Mouse (Mus musculus) intestine, postnatal 0 days (tissue): ENCODE data around the gene Eno3. TPM values are rescaled to one million over a fixed set of nuclear protein-coding genes. Genes with fewer than 3 reads are reported as not detected.

Source experiments
- ATAC-seq: fragments of 200-750 bp; cut with Nextera tagmentation; 2 replicates; pipeline ENCODE4 v1.8.0; 2017; ENCODE audit warnings: mild to moderate bottlenecking, moderate TSS enrichment, moderate library complexity
- H3K27ac ChIP-seq: fragments of 300-500 bp; sonication (generic); 2 replicates; pipeline ENCODE4 v1.5.1; 2014; ENCODE audit warnings: mild to moderate bottlenecking, low read depth, low read length, moderate library complexity
- H3K27me3 ChIP-seq: fragments of 300-500 bp; sonication (generic); replicated peaks from 2 replicates; pipeline ENCODE4 v1.6.1; 2014; ENCODE audit warnings: low read length, mixed read lengths; ENCODE audit not compliant: control insufficient read depth, insufficient read depth
- H3K36me3 ChIP-seq: fragments of 300-500 bp; sonication (generic); 2 replicates; pipeline ENCODE4 v1.6.1; 2014; ENCODE audit warnings: mild to moderate bottlenecking, moderate library complexity; ENCODE audit not compliant: control insufficient read depth, insufficient read depth
- H3K4me1 ChIP-seq: fragments of 300-500 bp; sonication (generic); replicated peaks from 2 replicates; pipeline ENCODE4 v1.6.1; 2014; ENCODE audit warnings: antibody characterized with exemption, low read length, mixed read lengths; ENCODE audit not compliant: control insufficient read depth, insufficient read depth
- H3K4me2 ChIP-seq: fragments of 300-500 bp; sonication (generic); replicated peaks from 2 replicates; pipeline ENCODE4 v1.6.1; 2014; ENCODE audit warnings: low read depth, mild to moderate bottlenecking, moderate library complexity
- H3K4me3 ChIP-seq: fragments of 300-500 bp; sonication (generic); 2 replicates; pipeline ENCODE4 v1.5.1; 2014; ENCODE audit warnings: low read depth, low read length
- H3K9ac ChIP-seq: fragments of 300-500 bp; sonication (generic); 2 replicates; pipeline ENCODE4 v1.6.1; 2014; ENCODE audit warnings: mild to moderate bottlenecking, low read depth, low read length
- H3K9me3 ChIP-seq: fragments of 300-500 bp; sonication (generic); 2 replicates; pipeline ENCODE4 v1.6.1; 2016; ENCODE audit warnings: mixed run types; ENCODE audit not compliant: control insufficient read depth
- CTCF ChIP-seq: sonication (generic); IDR thresholded peaks from 2 replicates; pipeline ENCODE4 v1.5.1; 2016; ENCODE audit warnings: low read depth, mild to moderate bottlenecking, control low read depth, antibody characterized with exemption, moderate library complexity
- WGBS: fragments of 180-500 bp; shearing (Covaris S2); extraction: QIAGEN DNeasy Blood & Tissue Kit; methylation state at CpG from one replicate; pipeline ENCODE4 v1.1.7; 2014; 5-methylcytosine and 5-hydroxymethylcytosine counted together
- polyA plus RNA-seq: library from polyadenylated mRNA; unstranded; fragments of >200 nt; fragmentation: Nextera tagmentation; extraction: Ambion mirVana; gene quantifications from 2 replicates; pipeline ENCODE4 v1.2.1, GENCODE M21; 2015

Gene Eno3
- polyA plus RNA-seq, 1 experiment from 2014 or later, result 5.9 TPM

GRCm38 (mm10) chr11:70639976-70640375 is 17.0 kb upstream of the Eno3 start:
- no peak overlapping the region for H3K27ac ChIP-seq
- no peaks in the 10 kb centered on the region for H3K4me1 ChIP-seq
- H3K4me2 ChIP-seq, result no peak overlapping the region
- WGBS, result 76% methylated on average over 8 of the region's 8 CpGs
- H3K27me3 ChIP-seq, result no peaks in the 10 kb centered on the region
- no peak overlapping the region for H3K9ac ChIP-seq
- no peak for ATAC-seq
- no peaks in the 10 kb centered on the region for H3K9me3 ChIP-seq
- H3K36me3 ChIP-seq, result peaks cover 13% of the 10 kb centered on the region
- H3K4me3 ChIP-seq, result no peak overlapping the region
- no peak for TF ChIP-seq CTCF

DNA sequence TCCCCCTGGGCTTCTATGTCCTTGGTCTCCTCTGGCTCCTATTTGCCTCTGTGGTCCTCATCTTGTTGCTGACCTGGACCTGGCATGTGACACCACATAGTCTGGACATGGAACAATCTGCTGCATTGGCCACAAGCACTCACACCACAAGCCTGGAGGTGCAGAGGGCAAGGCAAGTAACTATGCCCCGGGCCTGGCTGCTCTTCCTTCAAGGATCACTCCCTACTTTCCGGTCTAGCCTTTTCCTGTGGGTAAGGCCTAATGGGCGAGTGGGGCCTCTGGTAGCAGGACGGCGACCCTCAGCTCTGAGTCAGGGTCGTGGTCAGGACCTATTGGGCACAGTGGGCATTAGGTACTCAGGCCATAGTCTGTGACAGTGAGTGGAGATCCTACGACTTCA is 15.8 kb upstream of the Eno3 start:
- Histone ChIP-seq H3K36me3 (peaks cover 15% of the 10 kb centered on the region), H3K9me3 (no peaks in the 10 kb centered on the region), H3K4me1 (peaks cover 3% of the 10 kb centered on the region; the same call in 1 of the 2 replicates), H3K27me3 (no peaks in the 10 kb centered on the region), H3K4me3 (no peak overlapping the region), H3K9ac (no peak overlapping the region), H3K4me2 (no peak overlapping the region), H3K27ac (no peak overlapping the region)
- no peak for ATAC-seq
- WGBS, result 83% methylated on average over 7 of the region's 7 CpGs
- TF ChIP-seq CTCF, result no peak

DNA sequence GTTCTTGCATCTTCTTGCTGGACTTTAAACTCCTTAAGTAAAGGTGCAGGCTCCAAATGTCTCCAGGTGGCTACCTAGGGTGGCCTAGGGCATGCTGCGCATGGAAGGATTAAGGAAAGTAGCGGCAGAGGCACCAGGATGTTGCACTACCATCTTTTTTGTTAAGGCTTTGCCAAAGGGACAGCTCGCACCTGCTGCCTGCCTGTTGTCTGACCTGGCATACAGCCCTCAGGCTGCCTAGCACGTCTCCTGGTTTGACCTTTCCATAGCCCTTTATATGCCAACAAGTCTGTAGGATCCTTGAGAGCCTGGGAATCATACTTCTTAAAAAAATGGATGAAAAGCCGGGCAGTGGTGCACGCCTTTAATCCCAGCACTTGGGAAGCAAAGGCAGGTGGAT is 14.0 kb upstream of the Eno3 start:
- Histone ChIP-seq H3K9ac (no peak overlapping the region), H3K9me3 (no peaks in the 10 kb centered on the region), H3K36me3 (peaks cover 15% of the 10 kb centered on the region), H3K4me2 (no peak overlapping the region), H3K27me3 (no peaks in the 10 kb centered on the region), H3K4me1 (peaks cover 3% of the 10 kb centered on the region; the same call in 1 of the 2 replicates), H3K27ac (no peak overlapping the region), H3K4me3 (no peak overlapping the region)
- WGBS, result 93% methylated on average over 6 of the region's 6 CpGs
- no peak for TF ChIP-seq CTCF
- no peak for ATAC-seq

DNA sequence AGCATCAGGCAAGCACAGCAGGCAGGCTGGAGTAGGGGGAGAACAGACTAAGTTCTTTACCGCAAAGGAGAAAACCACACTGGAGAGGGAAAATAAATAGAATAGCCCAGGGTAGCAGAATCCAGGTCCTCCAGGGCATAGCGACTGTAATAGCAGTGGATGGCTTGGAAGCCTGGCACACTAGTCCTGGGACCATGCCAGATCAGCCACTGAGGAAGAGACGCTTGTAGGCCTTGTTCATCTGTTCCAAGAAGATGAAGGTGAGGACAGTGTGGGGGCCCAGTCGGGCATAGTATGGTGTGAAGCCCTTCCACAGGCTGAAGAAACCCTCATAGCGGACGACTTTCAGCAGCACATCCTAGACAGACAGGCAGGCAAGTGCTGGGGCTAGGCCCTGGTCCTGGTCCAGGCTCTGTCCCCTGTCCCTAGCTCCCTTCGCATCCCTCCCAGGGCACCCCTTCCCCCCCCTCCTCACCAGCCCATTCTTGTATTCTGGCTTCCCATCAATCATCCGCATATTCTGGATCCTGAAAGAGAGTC is 12.4 kb upstream of the Eno3 start:
- H3K4me3 ChIP-seq, result no peak overlapping the region
- 0 out of 2 replicates have a peak overlapping the region, but pooled peaks have one; percentile 11 for H3K9ac ChIP-seq
- ATAC-seq, result no peak
- H3K9me3 ChIP-seq, result no peaks in the 10 kb centered on the region
- no peak overlapping the region for H3K4me2 ChIP-seq
- H3K27me3 ChIP-seq, result no peaks in the 10 kb centered on the region
- H3K36me3 ChIP-seq, result peaks cover 15% of the 10 kb centered on the region
- no peak overlapping the region; the same call in 1 of the 2 replicates for H3K27ac ChIP-seq
- WGBS, result 95% methylated on average over 8 of the region's 8 CpGs
- no peak for TF ChIP-seq CTCF
- H3K4me1 ChIP-seq, result peaks cover 3% of the 10 kb centered on the region; the same call in 1 of the 2 replicates

DNA sequence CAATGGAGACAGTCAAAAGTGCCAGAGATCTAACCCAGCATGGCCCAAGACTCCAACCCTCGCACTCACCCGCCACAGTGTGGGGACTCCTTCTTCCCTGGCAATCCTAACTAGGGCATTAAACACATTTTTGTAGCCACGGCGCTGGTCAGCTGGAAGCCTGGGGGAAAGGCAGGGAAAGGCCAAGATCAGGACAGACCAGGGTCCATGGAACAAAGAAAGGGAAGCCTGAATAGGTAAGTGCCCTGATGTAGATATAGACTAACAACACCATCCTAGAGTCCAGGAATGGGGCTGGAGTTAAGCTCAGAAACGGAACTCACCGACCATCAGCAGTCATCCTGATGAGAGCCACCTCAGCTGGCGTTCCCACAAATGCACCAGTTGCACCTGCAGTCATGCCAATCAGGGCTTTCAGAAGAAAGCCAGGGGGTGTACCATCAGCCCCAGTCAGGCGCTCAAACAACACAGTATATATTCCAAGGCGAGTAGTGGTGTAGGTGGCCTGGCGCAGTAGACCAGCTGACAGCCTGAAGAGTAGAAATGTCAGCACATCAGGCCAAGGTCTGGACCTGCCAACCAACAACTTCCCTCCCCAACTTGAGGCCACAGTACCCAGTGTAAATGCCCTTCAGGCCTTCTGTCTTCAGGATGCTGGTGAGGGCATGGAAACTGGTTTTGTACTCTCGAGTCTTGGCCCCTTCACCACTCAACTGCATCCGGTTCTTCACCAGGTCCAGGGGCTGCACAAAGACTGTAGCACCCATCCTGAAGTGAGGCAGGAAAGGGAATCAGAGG is 11.3 kb upstream of the Eno3 start:
- 85% methylated on average over 12 of the region's 12 CpGs for WGBS
- no peak for TF ChIP-seq CTCF

GRCm38 (mm10) chr11:70646259-70646555 is 10.8 kb upstream of the Eno3 start:
- Histone ChIP-seq H3K9me3 (no peaks in the 10 kb centered on the region), H3K27me3 (no peaks in the 10 kb centered on the region), H3K4me1 (peaks cover 8% of the 10 kb centered on the region; the same call in 1 of the 2 replicates), H3K27ac (peak overlapping the region; percentile 98), H3K4me3 (peak overlapping the region; percentile 77), H3K4me2 (peak overlapping the region; percentile 91), H3K36me3 (peaks cover 28% of the 10 kb centered on the region), H3K9ac (peak overlapping the region; percentile 78)
- WGBS, result 8% methylated on average over 3 of the region's 3 CpGs
- peak; percentile 3; the same call in 1 of the 2 replicates for ATAC-seq
- no peak for TF ChIP-seq CTCF

More for the DNA sequence above, 11.3 kb upstream of the Eno3 start:
- H3K36me3 ChIP-seq, result peaks cover 23% of the 10 kb centered on the region
- H3K27me3 ChIP-seq, result no peaks in the 10 kb centered on the region
- H3K4me2 ChIP-seq, result peak overlapping the region; percentile 91
- peaks cover 5% of the 10 kb centered on the region; the same call in 1 of the 2 replicates for H3K4me1 ChIP-seq
- H3K4me3 ChIP-seq, result peak overlapping the region; percentile 77
- no peaks in the 10 kb centered on the region for H3K9me3 ChIP-seq
- no peak for ATAC-seq
- peak overlapping the region; percentile 78 for H3K9ac ChIP-seq
- peak overlapping the region; percentile 98; the same call in 1 of the 2 replicates for H3K27ac ChIP-seq
